Mouse (Mus musculus) spleen, postnatal 14 days (tissue): ENCODE data around the gene Olfr1057.
"Not testable (repeated sequence)": the region's sequence is repeated elsewhere in the genome, so short reads cannot be mapped to it uniquely, and the experiment has no call there.

Experiments used
- DNase-seq, 2 experiments: peaks; one replicate each; pipeline ENCODE4 v3.0.0; 2021 to 2022; ENCODE audit warnings: low spot score in 2 of 2

The Olfr1057 gene

GRCm38 (mm10) chr2:86378293-86378692, at the start of gene Olfr1057:
Gene Olfr1057, minus strand, starts transcription at chr2:86378393.
- DNase-seq, result no peak

- not testable (repeated sequence) for DNase-seq
These were observed 48.5 kb upstream of the Olfr1057 start, which contains the start of gene Olfr1062 for GRCm38 (mm10) chr2:86426649-86427048. Gene Olfr1062, minus strand, starts transcription at chr2:86426749.

- no peak for DNase-seq
These were observed 35.8 kb upstream of the Olfr1057 start, which contains the start of gene Olfr1061 for GRCm38 (mm10) chr2:86413950-86414349. Gene Olfr1061, minus strand, starts transcription at chr2:86414050.

GRCm38 (mm10) chr2:86395114-86395513, 16.9 kb upstream of the Olfr1057 start:
- DNase-seq, result no peak

GRCm38 (mm10) chr2:86388461-86388860, 10.3 kb upstream of the Olfr1057 start, which contains the start of gene Olfr1058:
Gene Olfr1058, minus strand, starts transcription at chr2:86388561.
- not testable (repeated sequence) for DNase-seq

- DNase-seq, result not testable (repeated sequence)
These were observed 11.9 kb downstream of the Olfr1057 start for GRCm38 (mm10) chr2:86366342-86366741.

- DNase-seq, result no peak
These were observed 15.8 kb downstream of the Olfr1057 start, which contains the start of gene Olfr1056 for GRCm38 (mm10) chr2:86362369-86362768. Gene Olfr1056, minus strand, starts transcription at chr2:86362469.

- not testable (repeated sequence) for DNase-seq
These were observed 26.4 kb downstream of the Olfr1057 start for GRCm38 (mm10) chr2:86351751-86352150.

- no peak for DNase-seq
These were observed 28.0 kb downstream of the Olfr1057 start, which contains the start of gene Olfr1055 for GRCm38 (mm10) chr2:86350184-86350583. Gene Olfr1055, minus strand, starts transcription at chr2:86350284.

- DNase-seq, result no peak
These were observed 42.9 kb downstream of the Olfr1057 start, which contains the start of gene Olfr1054 for GRCm38 (mm10) chr2:86335333-86335732. Gene Olfr1054, minus strand, starts transcription at chr2:86335433.
